Mouse (Mus musculus) cerebellum, postnatal 10 days (tissue): Measurements from ENCODE around the gene Chd1.
A peak's percentile ranks its signal among the peaks of the same experiment; 100 is the strongest.

Source experiments
- DNase-seq, 2 experiments: peaks; one replicate each; pipeline ENCODE4 v3.0.0; 2021; ENCODE audit warnings: mixed read lengths in 2 of 2

Chd1 gene

DNA sequence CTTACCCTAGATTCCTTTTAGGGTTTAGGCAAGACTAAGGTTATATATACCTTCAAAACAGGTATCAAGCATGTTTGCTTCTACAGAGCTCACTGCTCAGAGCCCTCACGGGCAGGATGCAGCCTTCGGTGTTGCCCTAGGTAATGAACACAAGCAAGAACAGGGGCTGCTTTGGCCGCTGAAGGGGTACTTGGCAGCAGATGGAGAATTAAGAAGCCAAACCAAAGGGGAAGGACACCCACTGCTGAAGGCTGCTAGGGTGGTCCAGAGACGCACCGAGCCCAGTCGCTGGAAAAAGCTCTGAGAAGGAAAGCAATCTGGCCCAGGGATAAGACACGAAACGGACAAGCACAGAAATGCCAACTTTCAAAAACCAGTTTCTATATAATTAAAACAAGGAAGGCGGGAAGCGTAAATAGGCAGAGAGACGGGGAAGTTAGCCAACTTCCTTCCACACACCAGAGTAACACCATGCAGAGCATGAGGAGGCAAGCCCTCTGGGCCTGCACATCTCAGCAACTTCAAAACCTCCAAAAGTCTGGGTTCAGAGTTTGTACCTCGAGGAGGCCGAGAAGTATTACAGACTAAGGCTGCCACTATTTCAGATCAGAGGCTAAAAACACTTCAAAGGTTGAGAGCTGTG lies 107.5 kb downstream of the Chd1 start:
- peak; percentile 45 to 67 for DNase-seq

DNA sequence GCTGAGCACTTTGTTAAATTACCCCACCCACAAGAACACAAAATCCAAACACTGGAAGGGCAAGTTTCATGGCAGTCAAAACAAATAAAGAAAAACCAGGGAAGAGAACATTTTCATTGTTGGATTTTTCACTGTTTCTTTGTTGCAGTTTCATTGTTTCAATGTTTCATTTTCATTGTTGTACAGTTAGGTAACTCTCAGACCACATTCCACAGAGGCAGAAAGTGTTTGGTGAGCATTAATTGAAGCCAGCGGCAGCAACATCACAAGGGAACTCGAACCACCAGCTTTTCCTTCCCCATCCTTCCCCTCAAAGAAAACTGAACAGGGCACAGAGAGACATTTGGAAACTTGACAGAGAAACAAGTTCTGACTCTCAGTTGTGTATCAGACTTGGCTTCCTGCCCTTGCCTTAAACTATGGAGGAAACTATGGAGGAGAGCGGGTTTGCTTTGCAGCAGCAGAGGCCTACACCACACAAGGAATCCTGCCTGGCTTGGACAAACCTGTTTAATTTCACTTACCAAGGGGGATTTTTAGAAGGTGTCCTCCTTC lies 109.0 kb downstream of the Chd1 start:
- DNase-seq: no peak

DNA sequence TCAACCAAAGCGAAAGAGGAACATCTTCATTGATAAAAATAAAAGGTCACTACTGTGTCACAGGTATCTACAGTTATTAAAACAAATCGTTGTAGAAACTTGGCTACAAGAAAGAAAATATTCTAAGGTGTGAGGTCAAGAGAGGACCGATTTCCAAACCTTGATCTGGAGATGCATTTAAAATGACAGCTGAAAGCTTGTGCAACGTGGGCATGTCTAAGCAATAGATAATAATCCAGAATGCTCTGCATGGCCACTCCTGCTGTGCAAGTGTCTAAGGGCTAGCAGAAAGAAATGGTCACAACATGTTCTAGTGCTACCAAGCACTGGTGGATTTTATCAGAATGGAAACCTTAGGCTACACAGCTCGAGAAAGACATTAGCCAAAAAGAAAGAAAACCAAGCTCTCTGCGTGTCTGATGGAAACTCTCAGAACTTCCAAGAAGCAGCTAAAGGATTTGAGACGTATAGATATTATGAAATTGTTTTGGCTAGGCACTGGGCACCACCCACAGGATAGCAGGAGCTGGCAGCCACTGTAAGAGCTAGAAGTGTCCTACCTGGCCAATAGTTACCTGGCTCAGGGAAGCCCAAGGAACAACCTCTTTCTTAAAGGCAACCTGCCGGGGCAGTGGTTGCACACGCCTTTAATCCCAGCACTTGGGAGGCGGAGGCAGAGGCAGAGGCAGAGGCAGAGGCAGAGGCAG lies 110.7 kb downstream of the Chd1 start:
- DNase-seq: no peak

DNA sequence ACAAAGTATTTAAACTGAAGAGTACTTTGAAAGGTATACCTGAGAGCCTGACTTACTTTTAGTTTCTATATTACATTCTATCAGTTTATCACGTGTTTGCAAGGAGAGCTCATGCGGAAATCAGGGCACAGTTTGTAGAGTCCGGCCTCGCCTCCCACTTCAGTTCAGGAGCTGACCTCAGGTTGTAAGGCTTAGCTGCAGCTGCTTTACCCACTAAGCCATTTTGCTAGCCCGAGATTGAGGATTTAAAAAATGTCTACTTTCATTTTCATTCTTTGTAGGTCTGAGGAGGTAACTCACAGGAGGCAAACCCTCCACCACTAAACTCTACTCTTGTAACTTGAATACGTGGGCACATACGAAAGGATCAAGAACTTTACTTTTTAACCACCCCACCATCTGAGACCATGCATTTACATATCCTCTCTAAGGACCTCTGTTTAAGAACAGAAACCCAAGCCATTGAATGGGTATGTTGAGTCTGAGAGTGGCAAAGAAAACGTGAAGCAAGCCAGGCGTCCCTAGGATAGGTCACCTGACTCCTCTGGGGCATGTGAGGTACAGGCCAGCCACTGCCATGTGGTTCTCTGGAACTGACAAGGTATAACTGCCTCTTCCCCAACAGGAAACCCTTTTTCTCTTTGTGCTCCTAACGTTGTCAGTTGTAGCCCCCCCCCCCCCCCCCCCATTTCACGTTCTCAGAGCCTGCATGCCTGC lies 111.8 kb downstream of the Chd1 start:
- DNase-seq: no peak

DNA sequence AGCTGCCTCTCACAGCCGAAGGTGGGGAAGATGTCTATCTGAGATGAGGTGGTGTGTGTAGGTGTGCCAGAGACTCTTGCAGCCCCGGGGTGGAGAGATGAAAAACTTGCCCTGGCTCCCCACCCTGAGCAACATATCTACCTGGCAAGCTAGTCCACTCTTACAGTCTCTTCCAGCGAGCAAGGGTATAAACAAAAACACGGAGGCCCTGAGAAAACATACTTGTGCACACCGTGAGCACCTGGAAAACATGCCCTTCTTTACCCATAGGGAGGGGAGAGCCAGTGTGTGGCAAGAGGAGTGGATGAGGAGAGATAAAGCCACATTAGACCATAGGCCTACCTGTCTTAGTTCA lies 112.3 kb downstream of the Chd1 start:
- DNase-seq: no peak

DNA sequence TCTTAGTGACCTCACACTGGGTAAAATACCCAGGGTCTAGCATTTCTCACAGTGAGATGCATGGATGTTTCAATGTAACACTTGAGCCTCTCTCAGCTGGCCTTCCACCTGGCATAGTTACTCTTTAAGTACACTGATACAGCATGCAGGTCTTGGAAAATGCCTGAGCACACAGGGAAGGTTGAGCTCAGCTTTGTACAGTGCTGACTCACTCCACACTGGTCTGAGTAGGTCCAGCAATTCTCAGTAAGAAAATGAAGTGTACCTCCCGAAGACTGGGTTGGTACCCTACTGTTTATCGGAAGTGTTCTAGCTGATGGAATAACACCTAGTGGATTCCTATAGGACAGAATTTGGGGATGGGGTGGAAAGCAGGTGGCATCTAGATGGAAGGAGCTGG lies 112.9 kb downstream of the Chd1 start:
- DNase-seq: no peak

DNA sequence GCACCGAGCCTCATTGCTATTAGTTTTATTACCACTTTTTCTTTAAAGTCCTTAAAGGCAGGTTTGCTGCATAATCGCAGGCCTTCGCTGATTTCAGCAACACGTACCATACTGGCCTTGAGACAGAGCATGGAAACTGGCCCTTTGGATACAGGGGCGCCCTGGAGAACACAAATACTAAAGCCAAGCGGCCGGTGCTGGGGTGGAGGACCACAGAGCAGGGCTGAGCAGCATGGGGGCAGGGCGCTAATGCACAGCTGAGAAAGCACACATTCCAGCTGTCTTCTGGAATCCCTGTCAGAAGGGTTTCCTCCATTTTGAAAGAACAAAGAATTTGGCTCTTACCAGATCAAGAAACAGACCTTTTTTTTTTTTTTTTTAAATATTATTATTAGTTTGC lies 113.6 kb downstream of the Chd1 start:
- DNase-seq: no peak

DNA sequence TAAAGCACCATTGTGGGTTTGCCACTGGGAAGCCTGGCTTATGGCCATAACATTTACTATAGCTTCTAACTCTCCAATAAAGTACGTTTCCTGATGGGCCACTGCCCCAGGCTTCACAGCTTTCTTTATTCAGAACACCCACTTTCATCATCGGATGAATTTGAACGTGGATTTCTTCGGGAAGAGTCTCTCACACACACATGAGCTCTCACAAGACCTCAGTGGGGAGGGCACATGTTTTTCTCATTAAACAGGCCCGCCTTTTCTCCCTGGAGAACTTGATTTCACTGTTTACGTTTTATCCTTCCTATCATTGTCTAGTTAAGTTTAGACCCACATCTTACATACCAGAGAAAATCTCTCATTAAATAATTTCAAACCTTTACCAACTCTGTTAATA lies 115.4 kb downstream of the Chd1 start:
- no peak for DNase-seq

DNA sequence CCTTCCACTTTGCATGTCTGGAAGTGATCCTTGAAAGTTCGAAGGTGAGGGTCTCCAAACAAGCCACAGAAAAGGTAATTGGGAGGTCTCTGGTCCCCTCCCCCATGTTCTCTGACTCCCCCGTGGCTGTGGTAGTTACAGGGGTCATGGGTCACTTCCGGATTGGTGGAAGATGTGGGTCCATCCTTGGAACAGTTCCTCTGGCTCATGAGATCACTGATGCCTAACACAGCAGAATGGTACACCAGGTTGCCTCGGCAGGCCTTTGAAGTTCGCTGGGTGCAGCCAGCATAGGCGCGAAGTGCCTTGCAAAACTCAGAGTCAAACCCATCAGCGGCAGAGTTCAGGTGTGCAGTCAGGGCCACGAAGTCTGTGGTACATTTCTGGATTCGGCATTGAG lies 116.0 kb downstream of the Chd1 start:
- DNase-seq: no peak

DNA sequence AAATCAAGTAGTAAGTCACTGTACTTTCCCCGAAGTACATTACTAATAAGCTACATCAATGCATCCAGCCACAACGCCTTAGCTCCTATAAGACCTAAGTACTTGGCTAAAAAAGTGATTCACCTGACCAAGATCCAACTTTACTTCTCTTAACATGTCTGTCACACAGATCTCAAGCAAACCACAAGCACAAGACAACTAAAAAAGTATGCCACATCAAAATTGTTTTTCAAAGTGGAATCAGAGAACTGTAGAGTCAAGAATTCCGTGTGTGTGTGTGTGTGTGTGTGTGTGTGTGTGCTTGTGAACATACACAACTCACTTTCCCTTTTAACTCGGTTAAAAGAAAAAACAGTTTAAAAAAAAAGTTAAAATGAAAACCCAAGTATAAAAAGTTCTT lies 116.9 kb downstream of the Chd1 start:
- DNase-seq: no peak
